In the genomic region with DNA sequence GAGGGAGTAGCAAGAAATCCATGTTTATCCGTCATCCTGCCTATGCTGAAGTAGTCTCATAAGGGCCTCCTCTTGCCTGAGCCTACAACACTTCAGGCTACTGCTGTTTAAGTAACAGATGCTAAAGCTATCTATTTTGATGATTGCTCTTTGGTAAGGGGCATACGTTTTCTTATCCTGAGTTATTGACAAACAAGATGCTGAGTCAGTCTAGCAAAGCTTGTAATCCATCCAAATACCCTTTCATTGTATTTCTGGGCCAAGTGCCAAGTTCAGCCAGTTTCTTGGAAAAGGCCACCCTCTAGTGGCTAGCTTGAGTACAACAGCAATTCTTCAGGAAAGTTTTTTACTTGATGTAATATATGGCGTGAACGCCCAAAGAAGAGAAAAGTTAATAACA, we compare ENCODE assay signal across 7 mouse cellular contexts. TPM values are rescaled to one million over a fixed set of nuclear protein-coding genes. Genes with fewer than 3 reads are reported as not detected.
DNase-seq lines count a peak whose midpoint lies in the region; ATAC-seq and TF ChIP-seq lines count a peak whose summit lies in the region.

No protein-coding gene starts in this region.

- H3K36me3 ChIP-seq in E14TG2a.4 (ENCODE audit: insufficient read depth, low read length) = no peaks in the 10 kb centered on the region
- no peaks in the 10 kb centered on the region for H3K36me3 ChIP-seq in heart, postnatal 0 days (replicated peaks; ENCODE audit: control insufficient read depth, insufficient read depth, low read length)

- no peaks in the 10 kb centered on the region for H3K9me3 ChIP-seq in E14TG2a.4 (ENCODE audit: low read length)
- no peaks in the 10 kb centered on the region for H3K9me3 ChIP-seq in heart, postnatal 0 days (replicated peaks; ENCODE audit: control insufficient read depth, low read length)

- no peak overlapping the region for H3K4me3 ChIP-seq in E14TG2a.4 (replicated peaks; ENCODE audit: low read length)
- no peak overlapping the region for H3K4me3 ChIP-seq in heart, postnatal 0 days (ENCODE audit: low read depth, low read length)
- H3K4me3 ChIP-seq in layer of hippocampus, adult 2 months = no peak overlapping the region

- no peaks in the 10 kb centered on the region for H3K4me1 ChIP-seq in E14TG2a.4 (replicated peaks; ENCODE audit: low read depth, low read length)
- no peaks in the 10 kb centered on the region for H3K4me1 ChIP-seq in heart, postnatal 0 days (ENCODE audit: control insufficient read depth, insufficient read depth)

- TF ChIP-seq EP300 in heart, postnatal 0 days (IDR thresholded peaks at IDR 0.05; ENCODE audit: low read depth) = no peak

- peak; percentile 96 for DNase-seq in NIH3T3 (ENCODE audit: low read depth)
- peak; percentile 86 to 90 for DNase-seq in cerebellum, postnatal 14 days
- peak; percentile 76 for DNase-seq in heart, postnatal 0 days (ENCODE audit: low spot score)
- DNase-seq in layer of hippocampus, adult 2 months (ENCODE audit: low spot score in 2 of 2) = peak; percentile 24 to 75
- peak; percentile 85 for DNase-seq in lung, postnatal 10 days
- peak; percentile 91 for DNase-seq in retina, postnatal 1 day

- ATAC-seq in heart, postnatal 0 days (ENCODE audit: insufficient read depth, low read depth) = no peak

- WGBS in heart, postnatal 0 days = 27% methylated on average over 4 of the region's 4 CpGs

- no peak overlapping the region for H3K27ac ChIP-seq in heart, postnatal 0 days (ENCODE audit: low read depth)
- no peak overlapping the region for H3K27ac ChIP-seq in layer of hippocampus, adult 2 months

- TF ChIP-seq CTCF in E14TG2a.4 (conservative IDR thresholded peaks at IDR 0.05; ENCODE audit: low read length) = peak; percentile 74
- peak; percentile 78 for TF ChIP-seq CTCF in heart, postnatal 0 days (IDR thresholded peaks at IDR 0.05; ENCODE audit: low read depth)
- peak; percentile 86 for TF ChIP-seq CTCF in layer of hippocampus, adult 2 months (conservative IDR thresholded peaks at IDR 0.05)

- no peaks in the 10 kb centered on the region for H3K27me3 ChIP-seq in E14TG2a.4 (ENCODE audit: insufficient read depth, low read length)
- no peaks in the 10 kb centered on the region for H3K27me3 ChIP-seq in heart, postnatal 0 days (ENCODE audit: control insufficient read depth, insufficient read depth, low read length)

- H3K4me2 ChIP-seq in heart, postnatal 0 days (ENCODE audit: low read depth, low read length) = no peak overlapping the region

- H3K9ac ChIP-seq in heart, postnatal 0 days (replicated peaks; ENCODE audit: low read depth, low read length) = no peak overlapping the region

RNA-seq across cellular contexts. Expression of gene Ptgs1, which starts 46.2 kb away (rescaled TPM):
- total RNA-seq in heart, postnatal 0 days (2014; rRNA removed; ENCODE audit: low replicate concordance) = 49.7 and 55.9 TPM in 2 replicates
- polyA plus RNA-seq in heart, postnatal 0 days (2015; fragmentation: Nextera tagmentation; extraction: Ambion mirVana) = 21.6 and 21.9 TPM in 2 replicates
- total RNA-seq in layer of hippocampus, adult 2 months (2021) = 10 to 100 TPM; 17.1 to 19.1 TPM
